7 mouse cellular contexts compared by ENCODE assay signal in the genomic region with DNA sequence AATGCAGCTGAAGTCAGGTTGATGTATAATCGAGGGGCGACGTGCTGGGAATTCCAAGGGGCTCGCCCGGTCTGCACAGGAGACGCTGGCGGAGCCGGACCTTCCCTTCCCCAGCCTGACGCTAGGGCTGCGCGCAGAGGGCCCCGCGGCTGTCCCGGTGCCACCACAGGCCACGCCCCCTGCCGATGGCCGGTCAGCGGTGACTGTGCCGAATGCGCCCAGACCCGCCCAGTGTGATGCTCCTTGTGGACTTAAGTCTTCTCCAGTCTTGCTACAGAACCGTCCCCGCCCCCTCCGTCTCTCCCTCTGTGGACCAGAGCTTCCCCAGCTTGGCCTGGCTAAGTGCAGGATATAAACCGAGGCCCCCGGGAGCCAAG. TPM values are rescaled to one million over a fixed set of nuclear protein-coding genes. Genes with fewer than 3 reads are reported as not detected.
DNase-seq lines count a peak whose midpoint lies in the region; ATAC-seq lines count a peak whose summit lies in the region.

No protein-coding gene starts in this region.

- H3K4me1 ChIP-seq in limb, embryonic 10.5 days = peaks cover 53% of the 10 kb centered on the region
- peaks cover 47% of the 10 kb centered on the region for H3K4me1 ChIP-seq in midbrain, embryonic 13.5 days (replicated peaks)

- peak overlapping the region; percentile 65 for H3K9ac ChIP-seq in midbrain, embryonic 13.5 days (replicated peaks)

- peak; percentile 90 for DNase-seq in adrenal gland, adult 8-10 months
- DNase-seq in embryo, embryonic 9.5 days (ENCODE audit: extremely low spot score) = peak; percentile 96
- DNase-seq in kidney, adult 11 months = peak; percentile 90
- DNase-seq in limb, embryonic 10.5 days (ENCODE audit: low spot score) = no peak
- DNase-seq in spleen, adult 12 weeks (ENCODE audit: low spot score) = peak; percentile 85

- peak; percentile 86 for ATAC-seq in granulocyte monocyte progenitor cell, adult 5-6 weeks (replicated peaks; ENCODE audit: poor library complexity, severe bottlenecking)
- peak; percentile 95 for ATAC-seq in midbrain, embryonic 13.5 days

- peak overlapping the region; percentile 97 for H3K4me3 ChIP-seq in limb, embryonic 10.5 days
- H3K4me3 ChIP-seq in midbrain, embryonic 13.5 days (replicated peaks) = peak overlapping the region; percentile 85

- peak overlapping the region; percentile 96 for H3K27ac ChIP-seq in limb, embryonic 10.5 days
- peak overlapping the region; percentile 93 for H3K27ac ChIP-seq in midbrain, embryonic 13.5 days

- peaks cover 13% of the 10 kb centered on the region for H3K27me3 ChIP-seq in limb, embryonic 10.5 days (ENCODE audit: low read depth, poor library complexity, severe bottlenecking)
- H3K27me3 ChIP-seq in midbrain, embryonic 13.5 days = peaks cover 5% of the 10 kb centered on the region; the same call in 1 of the 2 replicates

- WGBS in limb, embryonic 10.5 days = under 1% methylated on average over 26 of the region's 26 CpGs
- 0% methylated on average over 26 of the region's 26 CpGs for WGBS in midbrain, embryonic 13.5 days

- peak overlapping the region; percentile 91 for H3K4me2 ChIP-seq in midbrain, embryonic 13.5 days (replicated peaks)

- H3K9me3 ChIP-seq in limb, embryonic 10.5 days (replicated peaks) = no peaks in the 10 kb centered on the region
- H3K9me3 ChIP-seq in midbrain, embryonic 13.5 days = no peaks in the 10 kb centered on the region

- H3K36me3 ChIP-seq in limb, embryonic 10.5 days = peaks cover 26% of the 10 kb centered on the region
- H3K36me3 ChIP-seq in midbrain, embryonic 13.5 days = peaks cover 13% of the 10 kb centered on the region

RNA-seq across cellular contexts. Expression of a gene that starts 0.5 kb away (rescaled TPM):
- total RNA-seq in adrenal gland, adult 8-10 months (2022) = 10 to 100 TPM; 29.7 to 54.3 (median 41.1) TPM
- 1.1 and 8.9 TPM in 2 replicates for total RNA-seq in granulocyte monocyte progenitor cell, adult 5-6 weeks (2014; fragmentation: Nextera tagmentation)
- total RNA-seq in granulocyte monocyte progenitor cell, adult 5-6 weeks (2017) = 1.2 and 2.1 TPM in 2 replicates
- polyA plus RNA-seq in limb, embryonic 10.5 days (2016; fragmentation: Nextera tagmentation; extraction: Ambion mirVana) = 36.5 and 49.0 TPM in 2 replicates
- polyA plus RNA-seq in midbrain, embryonic 13.5 days (2015; fragmentation: Nextera tagmentation; extraction: Ambion mirVana) = 129 and 142 TPM in 2 replicates

RNA-seq across cellular contexts. Expression of a gene that starts 2.8 kb away (rescaled TPM):
- total RNA-seq in adrenal gland, adult 8-10 months (2022) = 1 to 10 TPM; 3.1 to 3.9 (median 3.6) TPM
- total RNA-seq in granulocyte monocyte progenitor cell, adult 5-6 weeks (2014; fragmentation: Nextera tagmentation) = 4.6 and 11.1 TPM in 2 replicates
- 1.2 TPM in 1 of 2 replicates, not detected in the other for total RNA-seq in granulocyte monocyte progenitor cell, adult 5-6 weeks (2017)
- 0.20 and 0.45 TPM in 2 replicates for polyA plus RNA-seq in limb, embryonic 10.5 days (2016; fragmentation: Nextera tagmentation; extraction: Ambion mirVana)
- polyA plus RNA-seq in midbrain, embryonic 13.5 days (2015; fragmentation: Nextera tagmentation; extraction: Ambion mirVana) = 1.2 and 2.0 TPM in 2 replicates

RNA-seq across cellular contexts. Expression of a gene that starts 5.3 kb away (rescaled TPM):
- 1 to 10 TPM; 3.0 to 6.5 (median 4.8) TPM for total RNA-seq in adrenal gland, adult 8-10 months (2022)
- total RNA-seq in granulocyte monocyte progenitor cell, adult 5-6 weeks (2014; fragmentation: Nextera tagmentation) = 1.5 and 2.1 TPM in 2 replicates
- 0.26 and 0.43 TPM in 2 replicates for total RNA-seq in granulocyte monocyte progenitor cell, adult 5-6 weeks (2017)
- 1.1 and 1.2 TPM in 2 replicates for polyA plus RNA-seq in limb, embryonic 10.5 days (2016; fragmentation: Nextera tagmentation; extraction: Ambion mirVana)
- 5.3 and 6.9 TPM in 2 replicates for polyA plus RNA-seq in midbrain, embryonic 13.5 days (2015; fragmentation: Nextera tagmentation; extraction: Ambion mirVana)

RNA-seq across cellular contexts. Expression of a gene that starts 17.9 kb away (rescaled TPM):
- total RNA-seq in adrenal gland, adult 8-10 months (2022) = 1 to 10 TPM; 3.1 to 7.0 (median 5.3) TPM
- total RNA-seq in granulocyte monocyte progenitor cell, adult 5-6 weeks (2014; fragmentation: Nextera tagmentation) = not detected in 2 replicates
- total RNA-seq in granulocyte monocyte progenitor cell, adult 5-6 weeks (2017) = 0.05 TPM in 1 of 2 replicates, not detected in the other
- 0.18 and 0.29 TPM in 2 replicates for polyA plus RNA-seq in limb, embryonic 10.5 days (2016; fragmentation: Nextera tagmentation; extraction: Ambion mirVana)
- polyA plus RNA-seq in midbrain, embryonic 13.5 days (2015; fragmentation: Nextera tagmentation; extraction: Ambion mirVana) = 2.3 and 2.5 TPM in 2 replicates

RNA-seq across cellular contexts. Expression of a gene that starts 36.8 kb away (rescaled TPM):
- total RNA-seq in adrenal gland, adult 8-10 months (2022) = 10 to 100 TPM; 23.8 to 44.1 (median 32.9) TPM
- 24.3 and 36.5 TPM in 2 replicates for total RNA-seq in granulocyte monocyte progenitor cell, adult 5-6 weeks (2014; fragmentation: Nextera tagmentation)
- total RNA-seq in granulocyte monocyte progenitor cell, adult 5-6 weeks (2017) = 12.2 and 13.4 TPM in 2 replicates
- polyA plus RNA-seq in limb, embryonic 10.5 days (2016; fragmentation: Nextera tagmentation; extraction: Ambion mirVana) = 24.2 and 25.2 TPM in 2 replicates
- polyA plus RNA-seq in midbrain, embryonic 13.5 days (2015; fragmentation: Nextera tagmentation; extraction: Ambion mirVana) = 26.4 and 28.3 TPM in 2 replicates
